Comparison of ENCODE assay signal across 16 mouse cellular contexts in the genomic region with DNA sequence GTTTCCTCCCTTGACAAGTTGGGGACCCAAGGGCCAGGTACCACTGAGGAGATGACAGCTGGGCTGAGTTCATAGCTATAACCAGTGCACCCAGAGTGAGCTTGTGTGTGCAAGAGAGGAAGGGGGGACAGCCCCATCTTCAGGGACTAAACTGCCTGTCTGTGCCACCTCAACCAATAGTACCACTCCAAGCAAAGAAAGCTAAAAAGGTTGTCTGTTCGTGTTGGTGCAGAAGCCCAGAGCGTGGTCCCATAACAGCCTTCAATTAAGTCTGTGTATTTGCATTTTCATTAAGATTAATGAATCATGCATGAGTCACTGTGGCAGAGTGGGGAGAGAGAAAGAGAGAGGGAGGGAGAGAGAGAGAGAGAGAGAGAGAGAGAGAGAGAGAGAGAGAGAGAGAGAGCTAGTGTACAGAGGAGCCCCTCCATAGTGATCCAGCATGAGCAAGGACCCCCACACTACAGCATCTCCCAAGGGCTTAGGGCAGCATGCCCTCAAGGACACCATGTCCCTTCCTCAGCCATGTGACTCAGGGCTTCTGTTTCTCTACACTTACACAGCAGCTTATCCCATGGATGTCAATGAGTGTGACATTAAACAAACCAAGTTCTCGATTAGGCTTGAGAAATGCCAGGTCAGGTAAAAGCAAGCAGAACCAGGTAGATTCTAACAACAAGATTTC. TPM values are rescaled to one million over a fixed set of nuclear protein-coding genes. Genes with fewer than 3 reads are reported as not detected.
DNase-seq lines count a peak whose midpoint lies in the region; ATAC-seq and TF ChIP-seq lines count a peak whose summit lies in the region.
"Had no signal": no experiment of that assay in that cellular context is flagged by ENCODE, and none has a peak within 500 bp of the region (broad histone marks: within the 10 kb centered on the region; RNA-seq: fewer than 3 reads in every experiment).

No protein-coding gene starts in this region.

- peak; percentile 31; the same call in 1 of the 2 replicates for ATAC-seq in midbrain, embryonic 13.5 days
- peak; percentile 68 for ATAC-seq in forebrain, embryonic 14.5 days
- peak; percentile 16 for ATAC-seq in hindbrain, postnatal 0 days
- ATAC-seq in stomach, postnatal 0 days (ENCODE audit: low FRiP score, low TSS enrichment): peak; percentile 47; the same call in 1 of the 2 replicates

- peaks cover 32% of the 10 kb centered on the region for H3K4me1 ChIP-seq in midbrain, embryonic 13.5 days (replicated peaks)
- peaks cover 31% of the 10 kb centered on the region for H3K4me1 ChIP-seq in midbrain, embryonic 10.5 days
- H3K4me1 ChIP-seq in forebrain, embryonic 14.5 days (ENCODE audit: control insufficient read depth, insufficient read depth, low read length): peaks cover 32% of the 10 kb centered on the region
- H3K4me1 ChIP-seq in hindbrain, postnatal 0 days (ENCODE audit: insufficient read depth, low read length): peaks cover 11% of the 10 kb centered on the region; the same call in 1 of the 2 replicates
- 0 out of 2 replicates have a peak, but pooled peaks cover 3% of the 10 kb centered on the region for H3K4me1 ChIP-seq in stomach, postnatal 0 days (replicated peaks; ENCODE audit: control insufficient read depth, insufficient read depth)
- no peaks in the 10 kb centered on the region; the same call in 1 of the 2 replicates for H3K4me1 ChIP-seq in thymus, adult 2 months (replicated peaks; ENCODE audit: control insufficient read depth, insufficient read depth, low read length)

- H3K36me3 ChIP-seq in midbrain, embryonic 13.5 days: no peaks in the 10 kb centered on the region
- H3K36me3 ChIP-seq in midbrain, embryonic 10.5 days: no peaks in the 10 kb centered on the region
- H3K36me3 ChIP-seq in forebrain, embryonic 14.5 days (ENCODE audit: control insufficient read depth, insufficient read depth, low read length): no peaks in the 10 kb centered on the region
- no peaks in the 10 kb centered on the region for H3K36me3 ChIP-seq in hindbrain, postnatal 0 days (ENCODE audit: insufficient read depth, low read length)
- H3K36me3 ChIP-seq in stomach, postnatal 0 days (ENCODE audit: control insufficient read depth, insufficient read depth, low read length): no peaks in the 10 kb centered on the region
- no peaks in the 10 kb centered on the region for H3K36me3 ChIP-seq in thymus, adult 2 months (ENCODE audit: control insufficient read depth, insufficient read depth, low read length)
- H3K36me3 ChIP-seq: heart, embryonic 12.5 days; neural tube, embryonic 12.5 days had no signal

- H3K4me2 ChIP-seq in midbrain, embryonic 13.5 days (replicated peaks): no peak overlapping the region
- no peak overlapping the region for H3K4me2 ChIP-seq in forebrain, embryonic 14.5 days (ENCODE audit: low read length)
- no peak overlapping the region for H3K4me2 ChIP-seq in hindbrain, postnatal 0 days (ENCODE audit: low read depth, low read length)
- no peak overlapping the region for H3K4me2 ChIP-seq in stomach, postnatal 0 days (replicated peaks; ENCODE audit: low read depth)
- H3K4me2 ChIP-seq: heart, embryonic 12.5 days; neural tube, embryonic 12.5 days had no signal

- H3K27ac ChIP-seq in midbrain, embryonic 13.5 days: peak overlapping the region; percentile 27; the same call in 1 of the 2 replicates
- no peak overlapping the region for H3K27ac ChIP-seq in midbrain, embryonic 10.5 days (replicated peaks)
- 0 out of 2 replicates have a peak overlapping the region, but pooled peaks have one; percentile 21 for H3K27ac ChIP-seq in forebrain, embryonic 14.5 days (ENCODE audit: low read depth, low read length)
- no peak overlapping the region for H3K27ac ChIP-seq in hindbrain, postnatal 0 days
- H3K27ac ChIP-seq in stomach, postnatal 0 days (replicated peaks): no peak overlapping the region; the same call in 1 of the 2 replicates
- no peak overlapping the region for H3K27ac ChIP-seq in thymus, adult 2 months (ENCODE audit: control insufficient read depth, insufficient read depth, low read length)
- H3K27ac ChIP-seq: liver, embryonic 14.5 days; neural tube, embryonic 12.5 days had no signal

- DNase-seq in midbrain, embryonic 10.5 days (ENCODE audit: low spot score): no peak
- DNase-seq in forebrain, embryonic 14.5 days (ENCODE audit: low spot score): peak; percentile 65
- DNase-seq in hindbrain, postnatal 0 days (ENCODE audit: low spot score): peak; percentile 44
- no peak for DNase-seq in stomach, postnatal 0 days (ENCODE audit: low spot score)
- DNase-seq in gastrocnemius, adult 8-10 months (ENCODE audit: low spot score in 2 of 2): no peak
- no peak for DNase-seq in thymus, adult 2 months
- DNase-seq: cerebellum, postnatal 36 days; gastrocnemius, postnatal 10 days; heart, postnatal 4 days; kidney, adult 2 months; kidney, postnatal 25 days; retina, postnatal 1 day had no signal

- TF ChIP-seq POLR2A in thymus, adult 2 months (IDR thresholded peaks at IDR 0.05; ENCODE audit: control insufficient read depth, extremely low read depth, insufficient read depth, low read length, poor library complexity): no peak

- H3K9ac ChIP-seq in midbrain, embryonic 13.5 days (replicated peaks): no peak overlapping the region
- H3K9ac ChIP-seq in forebrain, embryonic 14.5 days (ENCODE audit: low read length): no peak overlapping the region
- H3K9ac ChIP-seq in hindbrain, postnatal 0 days (replicated peaks; ENCODE audit: low read length): 0 out of 2 replicates have a peak overlapping the region, but pooled peaks have one; percentile 13
- no peak overlapping the region for H3K9ac ChIP-seq in stomach, postnatal 0 days (ENCODE audit: low read length)
- H3K9ac ChIP-seq: heart, embryonic 12.5 days; liver, embryonic 14.5 days; neural tube, embryonic 12.5 days had no signal

- H3K27me3 ChIP-seq in midbrain, embryonic 13.5 days: 0 out of 2 replicates have a peak, but pooled peaks cover 2% of the 10 kb centered on the region
- H3K27me3 ChIP-seq in midbrain, embryonic 10.5 days (ENCODE audit: low read depth, poor library complexity, severe bottlenecking): no peaks in the 10 kb centered on the region
- no peaks in the 10 kb centered on the region for H3K27me3 ChIP-seq in forebrain, embryonic 14.5 days (replicated peaks; ENCODE audit: control insufficient read depth, insufficient read depth, low read length)
- H3K27me3 ChIP-seq in hindbrain, postnatal 0 days (ENCODE audit: insufficient read depth, low read length): no peaks in the 10 kb centered on the region; the same call in 1 of the 2 replicates
- no peaks in the 10 kb centered on the region for H3K27me3 ChIP-seq in stomach, postnatal 0 days (ENCODE audit: control insufficient read depth, insufficient read depth, low read length)
- no peaks in the 10 kb centered on the region for H3K27me3 ChIP-seq in thymus, adult 2 months (ENCODE audit: control insufficient read depth, insufficient read depth, low read length)
- H3K27me3 ChIP-seq: heart, embryonic 12.5 days; neural tube, embryonic 12.5 days had no signal

- no peak for TF ChIP-seq CTCF in hindbrain, postnatal 0 days (IDR thresholded peaks at IDR 0.05; ENCODE audit: low read depth)
- TF ChIP-seq CTCF in stomach, postnatal 0 days (IDR thresholded peaks at IDR 0.05; ENCODE audit: low read depth): no peak
- no peak for TF ChIP-seq CTCF in thymus, adult 2 months (IDR thresholded peaks at IDR 0.05; ENCODE audit: borderline replicate concordance, control insufficient read depth, extremely low read depth, insufficient read depth, low read length, poor library complexity)

- TF ChIP-seq EP300 in stomach, postnatal 0 days (optimal IDR thresholded peaks at IDR 0.05): no peak

- H3K9me3 ChIP-seq in midbrain, embryonic 13.5 days: no peaks in the 10 kb centered on the region
- no peaks in the 10 kb centered on the region for H3K9me3 ChIP-seq in midbrain, embryonic 10.5 days (replicated peaks)
- H3K9me3 ChIP-seq in forebrain, embryonic 14.5 days (replicated peaks; ENCODE audit: control insufficient read depth, low read length): no peaks in the 10 kb centered on the region
- no peaks in the 10 kb centered on the region for H3K9me3 ChIP-seq in hindbrain, postnatal 0 days (ENCODE audit: low read length)
- H3K9me3 ChIP-seq in stomach, postnatal 0 days (ENCODE audit: control insufficient read depth, low read length): no peaks in the 10 kb centered on the region
- H3K9me3 ChIP-seq: heart, embryonic 12.5 days; neural tube, embryonic 12.5 days had no signal

- 60% methylated on average over 3 of the region's 3 CpGs for WGBS in midbrain, embryonic 13.5 days
- 81% methylated on average over 3 of the region's 3 CpGs for WGBS in midbrain, embryonic 10.5 days
- 40% methylated on average over 3 of the region's 3 CpGs for WGBS in forebrain, embryonic 14.5 days
- WGBS in hindbrain, postnatal 0 days: 39% methylated on average over 3 of the region's 3 CpGs
- 51% methylated on average over 3 of the region's 3 CpGs for WGBS in stomach, postnatal 0 days
- WGBS in thymus, adult 2 months: 93% methylated on average over 3 of the region's 3 CpGs

- no peak overlapping the region for H3K4me3 ChIP-seq in midbrain, embryonic 13.5 days (replicated peaks)
- H3K4me3 ChIP-seq in midbrain, embryonic 10.5 days: no peak overlapping the region
- H3K4me3 ChIP-seq in forebrain, embryonic 14.5 days (ENCODE audit: low read depth, low read length): no peak overlapping the region
- H3K4me3 ChIP-seq in hindbrain, postnatal 0 days (ENCODE audit: low read length): no peak overlapping the region
- H3K4me3 ChIP-seq in stomach, postnatal 0 days (ENCODE audit: low read depth, low read length): no peak overlapping the region
- H3K4me3 ChIP-seq in thymus, adult 2 months (ENCODE audit: control insufficient read depth, insufficient read depth, low read length): no peak overlapping the region
- H3K4me3 ChIP-seq: heart, embryonic 12.5 days; neural tube, embryonic 12.5 days had no signal

RNA-seq across cellular contexts. Expression of gene Sik1, which starts 41.5 kb away (rescaled TPM):
- polyA plus RNA-seq in midbrain, embryonic 13.5 days (2015; fragmentation: Nextera tagmentation; extraction: Ambion mirVana): 16.9 and 17.6 TPM in 2 replicates
- 9.2 TPM in 2 replicates for polyA plus RNA-seq in midbrain, embryonic 10.5 days (2016; fragmentation: Nextera tagmentation; extraction: Ambion mirVana)
- 12.2 and 14.7 TPM in 2 replicates for polyA plus RNA-seq in forebrain, embryonic 14.5 days (2014; fragmentation: Nextera tagmentation; extraction: Ambion mirVana)
- 39.6 and 41.6 TPM in 2 replicates for total RNA-seq in hindbrain, postnatal 0 days (2014; rRNA removed)
- polyA plus RNA-seq in hindbrain, postnatal 0 days (2015; fragmentation: Nextera tagmentation; extraction: Ambion mirVana): 14.4 and 18.1 TPM in 2 replicates
- polyA plus RNA-seq in stomach, postnatal 0 days (2015; fragmentation: Nextera tagmentation; extraction: Ambion mirVana): 18.2 and 19.8 TPM in 2 replicates
- 10 to 100 TPM in 2 of 4 experiments, 1 to 10 TPM in 2; 7.8 to 22.8 (median 13.9) TPM for total RNA-seq in gastrocnemius, adult 8-10 months (2022)
- 36.8 and 42.3 TPM in 2 replicates for polyA plus RNA-seq in thymus, adult 2 months (2012; rRNA removed)

Comparison
In these comparisons a context has a peak if more than half of its experiments do, and no peak if none do; other contexts are left out.
1. H3K27ac ChIP-seq: peak in midbrain, embryonic 13.5 days (single experiment) and forebrain, embryonic 14.5 days (single experiment); none in midbrain, embryonic 10.5 days (single experiment), hindbrain, postnatal 0 days (single experiment), stomach, postnatal 0 days (single experiment) and thymus, adult 2 months (single experiment).
2. ATAC-seq: peak in every context shown above with its lines; median percentile 68 in forebrain, embryonic 14.5 days; 47 in stomach, postnatal 0 days; 31 in midbrain, embryonic 13.5 days; 16 in hindbrain, postnatal 0 days.
3. DNase-seq: peak in forebrain, embryonic 14.5 days (single experiment) and hindbrain, postnatal 0 days (single experiment); none in midbrain, embryonic 10.5 days (single experiment), stomach, postnatal 0 days (single experiment), gastrocnemius, adult 8-10 months (0 of 2) and thymus, adult 2 months (single experiment).